Mouse (Mus musculus): ENCODE data around the gene Dop1b. TPM values are rescaled to one million over a fixed set of nuclear protein-coding genes. Genes with fewer than 3 reads are reported as not detected.

The Dop1b gene
- total RNA-seq, 1 experiment: 11.6 TPM

DNA sequence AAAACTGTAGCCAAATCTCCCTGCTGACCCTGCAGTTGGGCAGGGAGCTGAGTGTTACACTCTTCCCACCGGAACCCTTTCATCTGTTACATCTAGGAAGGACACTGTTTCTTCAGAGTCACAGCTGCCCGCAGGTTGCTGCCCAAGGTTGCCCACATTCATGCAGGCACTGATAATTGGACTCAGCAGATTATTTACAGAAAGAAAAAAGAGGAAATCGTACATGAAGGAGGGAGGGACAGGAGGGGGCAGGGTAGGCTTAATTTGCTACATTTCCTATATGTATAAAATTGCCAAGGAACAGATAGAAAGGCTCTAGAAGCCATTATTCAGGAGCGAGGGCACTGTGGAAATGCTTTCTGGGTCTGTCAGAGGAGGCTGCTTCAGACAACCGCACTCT is 44.9 kb downstream of the Dop1b start:
- Histone ChIP-seq H3K4me3 (ENCODE audit: insufficient read depth in 1 of 2, low read depth in 1 of 2, low read length in 2 of 2, poor library complexity in 1 of 2, severe bottlenecking in 1 of 2) (no peak overlapping the region), H3K9ac (ENCODE audit: insufficient read depth, low read depth, low read length, poor library complexity, severe bottlenecking) (no peak overlapping the region), H3K4me1 (ENCODE audit: control insufficient read depth in 2 of 2, insufficient read depth in 2 of 2, low read length in 2 of 2, poor library complexity in 1 of 2) (peaks cover 0 to 2% of the 10 kb centered on the region in 2 experiments; a peak in 1 of 4 replicates), H3K36me3 (ENCODE audit: control insufficient read depth, insufficient read depth, low read length, poor library complexity, severe bottlenecking) (peaks cover 3% of the 10 kb centered on the region; the same call in 1 of the 2 replicates), H3K27ac (ENCODE audit: insufficient read depth, low read depth, low read length, poor library complexity, severe bottlenecking) (no peak overlapping the region), H3K9me3 (ENCODE audit: control insufficient read depth, insufficient read depth, low read depth, low read length) (no peaks in the 10 kb centered on the region)
- TF ChIP-seq ZC3H11A (IDR thresholded peaks at IDR 0.05; ENCODE audit: borderline replicate concordance, low read depth, low read length): no peak
- TF ChIP-seq MAFK (IDR thresholded peaks at IDR 0.05; ENCODE audit: insufficient read depth, low read depth, low read length): no peak
- no peak for DNase-seq (ENCODE audit: low read depth, low spot score)
- in situ Hi-C loops (cut with MboI; ENCODE audit: low sequenced_read_pairs in 2 of 2, unreplicated experiment in 2 of 2): no loop called here

DNA sequence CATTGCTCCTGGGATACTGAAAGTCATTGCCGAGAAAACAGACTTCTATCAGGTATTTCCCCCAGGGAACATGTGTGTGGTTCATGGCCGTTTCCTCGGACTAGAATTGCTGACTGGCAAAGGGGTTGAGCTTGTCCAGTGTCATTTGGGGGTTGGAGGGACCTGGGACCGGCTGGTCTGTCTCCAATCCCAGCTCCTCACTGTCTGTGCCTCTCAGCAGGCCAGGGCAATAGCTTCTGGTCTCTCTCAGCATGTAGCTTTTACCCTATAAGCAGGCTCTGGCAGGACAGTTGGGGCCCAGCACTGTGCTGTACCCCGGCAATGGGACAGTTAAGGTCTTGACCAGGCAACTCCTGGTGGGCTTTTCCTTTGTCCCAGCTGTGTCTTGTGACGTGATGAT is 51.7 kb downstream of the Dop1b start:
- Histone ChIP-seq H3K4me3 (ENCODE audit: insufficient read depth in 1 of 2, low read depth in 1 of 2, low read length in 2 of 2, poor library complexity in 1 of 2, severe bottlenecking in 1 of 2) (no peak overlapping the region), H3K4me1 (ENCODE audit: control insufficient read depth in 2 of 2, insufficient read depth in 2 of 2, low read length in 2 of 2, poor library complexity in 1 of 2) (no peaks in the 10 kb centered on the region; a peak in 1 of 4 replicates), H3K27ac (ENCODE audit: insufficient read depth, low read depth, low read length, poor library complexity, severe bottlenecking) (no peak overlapping the region), H3K36me3 (ENCODE audit: control insufficient read depth, insufficient read depth, low read length, poor library complexity, severe bottlenecking) (peaks cover 11% of the 10 kb centered on the region; the same call in 1 of the 2 replicates), H3K9me3 (ENCODE audit: control insufficient read depth, insufficient read depth, low read depth, low read length) (no peaks in the 10 kb centered on the region), H3K9ac (ENCODE audit: insufficient read depth, low read depth, low read length, poor library complexity, severe bottlenecking) (no peak overlapping the region)
- in situ Hi-C loops (cut with MboI; ENCODE audit: low sequenced_read_pairs in 2 of 2, unreplicated experiment in 2 of 2): no loop called here
- DNase-seq (ENCODE audit: low read depth, low spot score): no peak
- TF ChIP-seq CHD2 (IDR thresholded peaks at IDR 0.05; ENCODE audit: low read depth, low read length) (no peak), HCFC1 (IDR thresholded peaks at IDR 0.05; ENCODE audit: borderline replicate concordance, insufficient read depth, low read length) (no peak), ZNF384 (IDR thresholded peaks at IDR 0.05; ENCODE audit: low read depth, low read length) (no peak), MAFK (IDR thresholded peaks at IDR 0.05; ENCODE audit: insufficient read depth, low read depth, low read length) (no peak), ZC3H11A (IDR thresholded peaks at IDR 0.05; ENCODE audit: borderline replicate concordance, low read depth, low read length) (no peak)

GRCm38 (mm10) chr16:93764597-93764996 is 52.9 kb downstream of the Dop1b start:
- no peak for DNase-seq (ENCODE audit: low read depth, low spot score)
- Histone ChIP-seq H3K4me3 (ENCODE audit: insufficient read depth in 1 of 2, low read depth in 1 of 2, low read length in 2 of 2, poor library complexity in 1 of 2, severe bottlenecking in 1 of 2) (no peak overlapping the region), H3K9ac (ENCODE audit: insufficient read depth, low read depth, low read length, poor library complexity, severe bottlenecking) (no peak overlapping the region), H3K9me3 (ENCODE audit: control insufficient read depth, insufficient read depth, low read depth, low read length) (no peaks in the 10 kb centered on the region), H3K36me3 (ENCODE audit: control insufficient read depth, insufficient read depth, low read length, poor library complexity, severe bottlenecking) (peaks cover 15% of the 10 kb centered on the region; the same call in 1 of the 2 replicates), H3K27ac (ENCODE audit: insufficient read depth, low read depth, low read length, poor library complexity, severe bottlenecking) (no peak overlapping the region), H3K4me1 (ENCODE audit: control insufficient read depth in 2 of 2, insufficient read depth in 2 of 2, low read length in 2 of 2, poor library complexity in 1 of 2) (no peaks in the 10 kb centered on the region; a peak in 1 of 4 replicates)
- in situ Hi-C loops (cut with MboI; ENCODE audit: low sequenced_read_pairs in 2 of 2, unreplicated experiment in 2 of 2): no loop called here
- no peak for TF ChIP-seq HCFC1 (IDR thresholded peaks at IDR 0.05; ENCODE audit: borderline replicate concordance, insufficient read depth, low read length)
- TF ChIP-seq ZNF384 (IDR thresholded peaks at IDR 0.05; ENCODE audit: low read depth, low read length): no peak
- no peak for TF ChIP-seq MAFK (IDR thresholded peaks at IDR 0.05; ENCODE audit: insufficient read depth, low read depth, low read length)
- no peak for TF ChIP-seq ZC3H11A (IDR thresholded peaks at IDR 0.05; ENCODE audit: borderline replicate concordance, low read depth, low read length)
- no peak for TF ChIP-seq CHD2 (IDR thresholded peaks at IDR 0.05; ENCODE audit: low read depth, low read length)

GRCm38 (mm10) chr16:93766956-93767355 is 55.3 kb downstream of the Dop1b start:
- H3K4me1 ChIP-seq (ENCODE audit: control insufficient read depth in 2 of 2, insufficient read depth in 2 of 2, low read length in 2 of 2, poor library complexity in 1 of 2): peaks cover 0 to 6% of the 10 kb centered on the region in 2 experiments; a peak in 1 of 4 replicates
- TF ChIP-seq MAFK (IDR thresholded peaks at IDR 0.05; ENCODE audit: insufficient read depth, low read depth, low read length) (no peak), ZC3H11A (IDR thresholded peaks at IDR 0.05; ENCODE audit: borderline replicate concordance, low read depth, low read length) (no peak), ZNF384 (IDR thresholded peaks at IDR 0.05; ENCODE audit: low read depth, low read length) (no peak), HCFC1 (IDR thresholded peaks at IDR 0.05; ENCODE audit: borderline replicate concordance, insufficient read depth, low read length) (no peak), CHD2 (IDR thresholded peaks at IDR 0.05; ENCODE audit: low read depth, low read length) (no peak)
- H3K4me3 ChIP-seq (ENCODE audit: insufficient read depth in 1 of 2, low read depth in 1 of 2, low read length in 2 of 2, poor library complexity in 1 of 2, severe bottlenecking in 1 of 2): no peak overlapping the region
- H3K9me3 ChIP-seq (ENCODE audit: control insufficient read depth, insufficient read depth, low read depth, low read length): no peaks in the 10 kb centered on the region
- in situ Hi-C loops (cut with MboI; ENCODE audit: low sequenced_read_pairs in 2 of 2, unreplicated experiment in 2 of 2): no loop called here
- no peak for DNase-seq (ENCODE audit: low read depth, low spot score)
- H3K27ac ChIP-seq (ENCODE audit: insufficient read depth, low read depth, low read length, poor library complexity, severe bottlenecking): no peak overlapping the region
- peaks cover 19% of the 10 kb centered on the region; the same call in 1 of the 2 replicates for H3K36me3 ChIP-seq (ENCODE audit: control insufficient read depth, insufficient read depth, low read length, poor library complexity, severe bottlenecking)
- H3K9ac ChIP-seq (ENCODE audit: insufficient read depth, low read depth, low read length, poor library complexity, severe bottlenecking): no peak overlapping the region

DNA sequence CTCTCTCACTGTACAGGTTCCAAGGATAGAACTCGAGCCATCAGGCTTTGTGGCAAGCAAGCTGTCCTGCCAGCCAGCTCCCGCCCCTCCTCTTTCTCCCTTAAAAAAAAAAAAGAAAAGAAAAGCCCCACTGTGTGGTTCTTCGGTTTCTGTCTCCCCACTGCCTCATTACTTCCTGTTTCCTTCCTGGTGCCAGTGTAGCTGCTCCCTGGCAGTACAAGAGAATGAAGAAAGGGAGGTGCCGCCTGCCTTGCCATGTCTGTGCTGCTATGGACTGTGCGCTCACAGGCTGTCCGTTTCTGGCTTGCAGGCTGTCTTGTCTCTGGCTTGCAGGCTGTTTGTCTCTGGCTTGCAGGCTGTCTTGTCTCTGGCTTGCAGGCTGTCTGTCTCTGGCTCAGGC is 55.8 kb downstream of the Dop1b start:
- H3K36me3 ChIP-seq (ENCODE audit: control insufficient read depth, insufficient read depth, low read length, poor library complexity, severe bottlenecking): peaks cover 17% of the 10 kb centered on the region; the same call in 1 of the 2 replicates
- H3K9me3 ChIP-seq (ENCODE audit: control insufficient read depth, insufficient read depth, low read depth, low read length): no peaks in the 10 kb centered on the region
- no peak for TF ChIP-seq ZC3H11A (IDR thresholded peaks at IDR 0.05; ENCODE audit: borderline replicate concordance, low read depth, low read length)
- TF ChIP-seq HCFC1 (IDR thresholded peaks at IDR 0.05; ENCODE audit: borderline replicate concordance, insufficient read depth, low read length): no peak
- no peak for TF ChIP-seq MAFK (IDR thresholded peaks at IDR 0.05; ENCODE audit: insufficient read depth, low read depth, low read length)
- peaks cover 0 to 6% of the 10 kb centered on the region in 2 experiments; a peak in 1 of 4 replicates for H3K4me1 ChIP-seq (ENCODE audit: control insufficient read depth in 2 of 2, insufficient read depth in 2 of 2, low read length in 2 of 2, poor library complexity in 1 of 2)
- in situ Hi-C loops (cut with MboI; ENCODE audit: low sequenced_read_pairs in 2 of 2, unreplicated experiment in 2 of 2): no loop called here
- no peak overlapping the region for H3K27ac ChIP-seq (ENCODE audit: insufficient read depth, low read depth, low read length, poor library complexity, severe bottlenecking)
- DNase-seq (ENCODE audit: low read depth, low spot score): no peak
- H3K4me3 ChIP-seq (ENCODE audit: insufficient read depth in 1 of 2, low read depth in 1 of 2, low read length in 2 of 2, poor library complexity in 1 of 2, severe bottlenecking in 1 of 2): no peak overlapping the region
- no peak overlapping the region for H3K9ac ChIP-seq (ENCODE audit: insufficient read depth, low read depth, low read length, poor library complexity, severe bottlenecking)

Measured in ES-E14 (cell line).